In the genomic region with DNA sequence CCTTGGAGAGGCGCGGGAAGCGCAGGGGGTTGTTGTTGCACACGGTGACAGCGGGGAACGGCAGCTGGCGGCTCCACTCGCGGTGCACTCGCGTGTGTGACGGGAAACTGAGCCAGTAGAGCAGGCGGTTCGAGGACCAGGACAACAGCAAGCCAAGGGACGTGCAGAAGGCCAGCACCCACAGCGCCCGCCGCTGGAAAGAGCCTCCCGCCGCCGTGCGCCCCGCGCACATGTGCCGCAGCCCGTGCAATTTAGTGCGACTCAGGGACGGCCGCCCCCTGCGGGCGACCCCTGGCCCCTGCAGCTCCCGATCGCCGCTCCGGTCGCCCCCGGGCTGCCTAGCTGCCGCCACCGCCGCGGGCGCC, we compare ENCODE assay signal across 8 mouse cellular contexts.
DNase-seq lines count a peak whose midpoint lies in the region; ATAC-seq and TF ChIP-seq lines count a peak whose summit lies in the region.

No protein-coding gene starts in this region.

- no peaks in the 10 kb centered on the region for H3K9me3 ChIP-seq in embryonic facial prominence, embryonic 11.5 days (replicated peaks; ENCODE audit: control insufficient read depth, low read length)
- H3K9me3 ChIP-seq in heart, postnatal 0 days (replicated peaks; ENCODE audit: control insufficient read depth, low read length) = no peaks in the 10 kb centered on the region
- no peaks in the 10 kb centered on the region for H3K9me3 ChIP-seq in midbrain, embryonic 11.5 days (ENCODE audit: control insufficient read depth, low read length)

- H3K4me1 ChIP-seq in embryonic facial prominence, embryonic 11.5 days (ENCODE audit: control insufficient read depth, insufficient read depth, low read length) = peaks cover 3% of the 10 kb centered on the region; the same call in 1 of the 2 replicates
- H3K4me1 ChIP-seq in heart, postnatal 0 days (ENCODE audit: control insufficient read depth, insufficient read depth) = 0 out of 2 replicates have a peak, but pooled peaks cover 7% of the 10 kb centered on the region
- peaks cover 12% of the 10 kb centered on the region for H3K4me1 ChIP-seq in midbrain, embryonic 11.5 days (ENCODE audit: control insufficient read depth, insufficient read depth, low read length)

- peak overlapping the region; percentile 43 for H3K9ac ChIP-seq in embryonic facial prominence, embryonic 11.5 days (replicated peaks; ENCODE audit: low read length)
- no peak overlapping the region for H3K9ac ChIP-seq in heart, postnatal 0 days (replicated peaks; ENCODE audit: low read depth, low read length)
- peak overlapping the region; percentile 64 for H3K9ac ChIP-seq in midbrain, embryonic 11.5 days (ENCODE audit: low read length)

- peak; percentile 69 for ATAC-seq in embryonic facial prominence, embryonic 11.5 days (replicated peaks; ENCODE audit: insufficient number of reproducible peaks, low FRiP score, low TSS enrichment, low read depth)
- ATAC-seq in heart, postnatal 0 days (ENCODE audit: insufficient read depth, low read depth) = no peak
- peak; percentile 67 for ATAC-seq in midbrain, embryonic 11.5 days (ENCODE audit: low FRiP score)

- H3K36me3 ChIP-seq in embryonic facial prominence, embryonic 11.5 days (replicated peaks; ENCODE audit: control insufficient read depth, insufficient read depth, low read depth, low read length) = no peaks in the 10 kb centered on the region
- no peaks in the 10 kb centered on the region for H3K36me3 ChIP-seq in heart, postnatal 0 days (replicated peaks; ENCODE audit: control insufficient read depth, insufficient read depth, low read length)
- no peaks in the 10 kb centered on the region for H3K36me3 ChIP-seq in midbrain, embryonic 11.5 days (ENCODE audit: control insufficient read depth, insufficient read depth, low read length)

- no peak overlapping the region for H3K27ac ChIP-seq in gastrocnemius, adult 2 months
- no peak overlapping the region for H3K27ac ChIP-seq in embryonic facial prominence, embryonic 11.5 days (replicated peaks; ENCODE audit: low read depth, low read length)
- H3K27ac ChIP-seq in heart, postnatal 0 days (ENCODE audit: low read depth) = no peak overlapping the region
- H3K27ac ChIP-seq in midbrain, embryonic 11.5 days (ENCODE audit: low read depth, low read length) = no peak overlapping the region

- peaks cover 30% of the 10 kb centered on the region for H3K27me3 ChIP-seq in embryonic facial prominence, embryonic 11.5 days (ENCODE audit: control insufficient read depth, insufficient read depth, low read length)
- H3K27me3 ChIP-seq in heart, postnatal 0 days (ENCODE audit: control insufficient read depth, insufficient read depth, low read length) = peaks cover 62% of the 10 kb centered on the region
- H3K27me3 ChIP-seq in midbrain, embryonic 11.5 days (ENCODE audit: control insufficient read depth, insufficient read depth, low read length) = peaks cover 21% of the 10 kb centered on the region

- H3K4me3 ChIP-seq in gastrocnemius, adult 2 months = peak overlapping the region; percentile 56
- peak overlapping the region; percentile 49 for H3K4me3 ChIP-seq in embryonic facial prominence, embryonic 11.5 days (ENCODE audit: low read depth, low read length)
- peak overlapping the region; percentile 44 for H3K4me3 ChIP-seq in heart, postnatal 0 days (ENCODE audit: low read depth, low read length)
- H3K4me3 ChIP-seq in midbrain, embryonic 11.5 days (ENCODE audit: low read depth, low read length) = peak overlapping the region; percentile 62

- TF ChIP-seq EP300 in heart, postnatal 0 days (IDR thresholded peaks at IDR 0.05; ENCODE audit: low read depth) = no peak

- intact Hi-C loops in gastrocnemius, adult 2 months (cut with DNase I) = no loop called here
- intact Hi-C loops in gastrocnemius, postnatal 36 days (cut with DNase I) = no loop called here

- TF ChIP-seq CTCF in gastrocnemius, adult 2 months (IDR thresholded peaks at IDR 0.05) = peak; percentile 26
- TF ChIP-seq CTCF in heart, postnatal 0 days (IDR thresholded peaks at IDR 0.05; ENCODE audit: low read depth) = 0 out of 2 replicates have a peak, but pooled peaks have one; percentile 5

- under 1% methylated on average over 32 of the region's 42 CpGs for WGBS in embryonic facial prominence, embryonic 11.5 days
- WGBS in heart, postnatal 0 days = 2% methylated on average over 40 of the region's 42 CpGs
- 0% methylated on average over 42 of the region's 42 CpGs for WGBS in midbrain, embryonic 11.5 days

- peak overlapping the region; percentile 97 for H3K4me2 ChIP-seq in embryonic facial prominence, embryonic 11.5 days (ENCODE audit: low read depth, low read length)
- H3K4me2 ChIP-seq in heart, postnatal 0 days (ENCODE audit: low read depth, low read length) = peak overlapping the region; percentile 64
- peak overlapping the region; percentile 98 for H3K4me2 ChIP-seq in midbrain, embryonic 11.5 days

- DNase-seq in gastrocnemius, adult 2 months = peak; percentile 24
- no peak for DNase-seq in gastrocnemius, postnatal 36 days
- peak; percentile 64 for DNase-seq in WW6 (ENCODE audit: low read depth, low spot score)
- DNase-seq in embryonic facial prominence, embryonic 11.5 days (ENCODE audit: low spot score) = peak; percentile 61
- no peak for DNase-seq in heart, postnatal 0 days (ENCODE audit: low spot score)
- peak; percentile 62 to 70 for DNase-seq in layer of hippocampus, postnatal 36 days
- peak; percentile 97 for DNase-seq in midbrain, embryonic 11.5 days (ENCODE audit: low spot score, missing footprints)
- peak; percentile 63 for DNase-seq in testis, postnatal 10 days (ENCODE audit: low spot score)

Comparison
In these comparisons a context has a peak if more than half of its experiments do, and no peak if none do; other contexts are left out.
1. DNase-seq: peak in gastrocnemius, adult 2 months (single experiment), WW6 (single experiment), embryonic facial prominence, embryonic 11.5 days (single experiment), layer of hippocampus, postnatal 36 days (2 of 2), midbrain, embryonic 11.5 days (single experiment) and testis, postnatal 10 days (single experiment); none in gastrocnemius, postnatal 36 days (0 of 2) and heart, postnatal 0 days (single experiment).
2. Peak in every context shown above with its lines, with median percentiles within 50 percentile points of each other: H3K4me3 ChIP-seq and H3K4me2 ChIP-seq.